Mouse (Mus musculus): ENCODE measurements around the gene Gemin5. TPM values are rescaled to one million over a fixed set of nuclear protein-coding genes. Genes with fewer than 3 reads are reported as not detected.
A peak's percentile ranks its signal among the peaks of the same experiment; 100 is the strongest.

Gene Gemin5
- polyA plus RNA-seq, 1 experiment = 6.1 TPM

GRCm38 (mm10) chr11:58120655-58121054, 47.7 kb downstream of the Gemin5 start:
- Histone ChIP-seq H3K4me1 (ENCODE audit: control insufficient read depth, insufficient read depth, insufficient read length) (no peaks in the 10 kb centered on the region), H3K27ac (ENCODE audit: insufficient read depth, low read length) (no peak overlapping the region), H3K27me3 (ENCODE audit: control insufficient read depth, insufficient read depth, low read length) (no peaks in the 10 kb centered on the region), H3K36me3 (ENCODE audit: control insufficient read depth, insufficient read depth, low read length) (peaks cover 34% of the 10 kb centered on the region), H3K4me3 (ENCODE audit: extremely low read depth, insufficient read depth, insufficient read length) (no peak overlapping the region)
- TF ChIP-seq POLR2A (IDR thresholded peaks at IDR 0.05; ENCODE audit: low read depth, low read length) = no peak
- TF ChIP-seq CTCF (IDR thresholded peaks at IDR 0.05; ENCODE audit: extremely low read depth, insufficient read depth, insufficient read length, insufficient replicate concordance) = no peak
- WGBS = 86% methylated on average over 3 of the region's 3 CpGs
- DNase-seq (ENCODE audit: low read depth in 1 of 2, low spot score in 2 of 2) = no peak

- Histone ChIP-seq H3K4me1 (ENCODE audit: control insufficient read depth, insufficient read depth, insufficient read length) (no peaks in the 10 kb centered on the region), H3K27ac (ENCODE audit: insufficient read depth, low read length) (no peak overlapping the region), H3K36me3 (ENCODE audit: control insufficient read depth, insufficient read depth, low read length) (peaks cover 47% of the 10 kb centered on the region), H3K4me3 (ENCODE audit: extremely low read depth, insufficient read depth, insufficient read length) (no peak overlapping the region), H3K27me3 (ENCODE audit: control insufficient read depth, insufficient read depth, low read length) (no peaks in the 10 kb centered on the region)
- DNase-seq (ENCODE audit: low read depth in 1 of 2, low spot score in 2 of 2) = no peak
- WGBS = 92% methylated on average over 10 of the region's 10 CpGs
- TF ChIP-seq POLR2A (IDR thresholded peaks at IDR 0.05; ENCODE audit: low read depth, low read length) (no peak), CTCF (IDR thresholded peaks at IDR 0.05; ENCODE audit: extremely low read depth, insufficient read depth, insufficient read length, insufficient replicate concordance) (no peak)
Observed at GRCm38 (mm10) chr11:58117044-58117652, 51.2 kb downstream of the Gemin5 start.

DNA sequence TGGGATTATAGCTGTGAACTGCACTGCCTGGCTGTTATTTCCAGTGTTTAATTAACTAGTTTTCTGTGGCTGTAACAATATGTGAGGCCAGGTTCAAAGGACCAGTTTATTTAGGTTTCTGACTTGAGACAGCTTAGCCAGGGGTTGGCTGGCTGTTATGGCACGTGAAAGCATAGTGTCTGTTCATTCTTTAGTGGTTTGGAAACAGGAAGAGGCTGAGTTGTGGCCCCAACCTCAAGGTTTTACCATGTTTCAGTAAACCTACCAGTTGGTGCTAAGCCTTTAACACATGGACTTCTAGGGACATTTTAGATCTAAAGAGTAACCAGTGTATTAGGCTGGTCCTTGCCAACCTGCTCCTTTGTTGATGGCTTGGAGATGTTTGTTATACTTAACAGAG, 51.8 kb downstream of the Gemin5 start:
- no peak for TF ChIP-seq CTCF (IDR thresholded peaks at IDR 0.05; ENCODE audit: extremely low read depth, insufficient read depth, insufficient read length, insufficient replicate concordance)
- H3K27ac ChIP-seq (ENCODE audit: insufficient read depth, low read length) = no peak overlapping the region
- no peaks in the 10 kb centered on the region for H3K4me1 ChIP-seq (ENCODE audit: control insufficient read depth, insufficient read depth, insufficient read length)
- no peaks in the 10 kb centered on the region for H3K27me3 ChIP-seq (ENCODE audit: control insufficient read depth, insufficient read depth, low read length)
- DNase-seq (ENCODE audit: low read depth in 1 of 2, low spot score in 2 of 2) = no peak
- peaks cover 47% of the 10 kb centered on the region for H3K36me3 ChIP-seq (ENCODE audit: control insufficient read depth, insufficient read depth, low read length)
- no peak overlapping the region for H3K4me3 ChIP-seq (ENCODE audit: extremely low read depth, insufficient read depth, insufficient read length)
- WGBS = 19% methylated on average over 1 of the region's 1 CpGs

DNA sequence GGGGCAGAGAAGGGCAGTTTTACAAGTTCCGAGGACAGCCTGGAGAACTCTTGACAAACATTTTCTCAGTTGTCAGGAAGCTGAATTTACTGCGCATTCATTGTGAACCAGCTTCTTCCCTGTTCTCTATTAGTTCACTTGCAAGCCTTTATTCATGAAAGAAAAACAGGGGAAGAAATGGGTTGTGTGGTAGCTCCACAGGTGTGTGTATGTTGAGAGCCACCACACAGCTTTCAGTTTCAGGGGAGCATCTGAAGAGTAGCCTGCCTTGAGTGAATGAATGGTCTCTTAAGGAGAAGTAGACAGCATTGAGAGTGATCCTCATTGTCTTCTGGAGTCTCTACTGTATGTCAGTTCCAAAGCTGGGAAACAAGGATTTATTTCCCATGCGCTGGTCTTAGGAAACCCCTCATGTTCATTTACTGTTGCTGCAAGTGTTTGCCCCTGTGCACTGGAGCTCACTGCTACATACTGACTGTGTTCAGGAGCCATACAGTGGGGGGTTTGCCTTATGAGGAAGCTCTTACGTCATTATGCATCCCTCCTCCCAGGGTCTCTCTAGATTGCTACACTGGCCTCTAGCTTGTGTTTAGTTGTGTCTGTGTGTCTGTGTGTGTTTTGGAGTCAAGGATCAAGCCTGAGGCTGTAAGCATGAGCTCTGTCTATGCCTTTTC, 60.5 kb downstream of the Gemin5 start:
- DNase-seq (ENCODE audit: low read depth in 1 of 2, low spot score in 2 of 2) = no peak
- Histone ChIP-seq H3K27me3 (ENCODE audit: control insufficient read depth, insufficient read depth, low read length) (no peaks in the 10 kb centered on the region), H3K4me3 (ENCODE audit: extremely low read depth, insufficient read depth, insufficient read length) (no peak overlapping the region), H3K4me1 (ENCODE audit: control insufficient read depth, insufficient read depth, insufficient read length) (peaks cover 8% of the 10 kb centered on the region; the same call in 1 of the 2 replicates), H3K36me3 (ENCODE audit: control insufficient read depth, insufficient read depth, low read length) (peaks cover 16% of the 10 kb centered on the region), H3K27ac (ENCODE audit: insufficient read depth, low read length) (no peak overlapping the region)
- 68% methylated on average over 4 of the region's 4 CpGs for WGBS
- no peak for TF ChIP-seq POLR2A (IDR thresholded peaks at IDR 0.05; ENCODE audit: low read depth, low read length)
- TF ChIP-seq CTCF (IDR thresholded peaks at IDR 0.05; ENCODE audit: extremely low read depth, insufficient read depth, insufficient read length, insufficient replicate concordance) = no peak

DNA sequence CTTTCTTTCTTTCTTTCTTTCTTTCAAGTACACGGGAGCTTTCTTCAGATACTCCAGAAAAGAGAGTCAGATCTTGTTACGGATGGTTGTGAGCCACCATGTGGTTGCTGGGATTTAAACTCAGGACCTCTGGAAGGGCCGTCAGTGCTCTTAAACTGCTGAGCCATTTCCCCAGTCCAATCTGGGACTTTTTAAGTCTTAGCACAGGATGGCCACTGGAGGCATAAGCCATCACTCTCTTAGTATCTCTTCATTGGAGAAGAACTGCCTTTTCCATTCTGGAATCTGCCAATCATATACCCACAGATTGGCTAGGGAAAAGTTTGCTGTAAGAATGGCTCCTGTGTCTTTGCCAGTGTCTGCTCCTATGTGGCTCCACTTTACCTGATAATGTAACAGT, 61.3 kb downstream of the Gemin5 start:
- 80% methylated on average over 3 of the region's 3 CpGs for WGBS
- H3K36me3 ChIP-seq (ENCODE audit: control insufficient read depth, insufficient read depth, low read length) = peaks cover 14% of the 10 kb centered on the region
- H3K27ac ChIP-seq (ENCODE audit: insufficient read depth, low read length) = no peak overlapping the region
- no peaks in the 10 kb centered on the region for H3K27me3 ChIP-seq (ENCODE audit: control insufficient read depth, insufficient read depth, low read length)
- no peak for DNase-seq (ENCODE audit: low read depth in 1 of 2, low spot score in 2 of 2)
- no peak overlapping the region for H3K4me3 ChIP-seq (ENCODE audit: extremely low read depth, insufficient read depth, insufficient read length)
- TF ChIP-seq POLR2A (IDR thresholded peaks at IDR 0.05; ENCODE audit: low read depth, low read length) (no peak), CTCF (IDR thresholded peaks at IDR 0.05; ENCODE audit: extremely low read depth, insufficient read depth, insufficient read length, insufficient replicate concordance) (no peak)
- H3K4me1 ChIP-seq (ENCODE audit: control insufficient read depth, insufficient read depth, insufficient read length) = peaks cover 14% of the 10 kb centered on the region; the same call in 1 of the 2 replicates

DNA sequence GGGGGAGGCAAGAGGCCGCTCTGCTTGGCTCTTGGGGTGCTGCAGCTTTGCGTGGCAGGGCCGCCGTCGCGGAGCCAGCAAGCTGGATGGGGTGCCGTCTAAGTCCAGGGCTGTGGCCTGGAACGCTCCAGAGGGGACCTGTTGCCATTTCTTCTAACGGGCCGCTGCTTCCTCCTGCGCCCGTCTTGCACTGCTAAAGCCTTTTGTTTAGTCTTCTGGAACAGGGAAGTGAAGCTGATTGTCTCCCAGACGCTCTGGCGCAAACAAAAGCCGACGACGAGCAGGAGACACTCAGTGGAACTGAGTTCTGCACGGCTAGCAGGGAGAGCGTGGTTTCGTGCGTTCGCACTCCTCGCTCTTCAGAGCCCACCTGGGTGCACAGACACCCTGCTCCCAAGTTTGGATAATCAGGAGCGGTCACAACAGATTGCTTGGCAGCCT, 64.0 kb downstream of the Gemin5 start:
- Histone ChIP-seq H3K4me3 (ENCODE audit: extremely low read depth, insufficient read depth, insufficient read length) (peak overlapping the region; percentile 83), H3K27me3 (ENCODE audit: control insufficient read depth, insufficient read depth, low read length) (no peaks in the 10 kb centered on the region), H3K27ac (ENCODE audit: insufficient read depth, low read length) (peak overlapping the region; percentile 89), H3K4me1 (ENCODE audit: control insufficient read depth, insufficient read depth, insufficient read length) (peaks cover 14% of the 10 kb centered on the region; the same call in 1 of the 2 replicates), H3K36me3 (ENCODE audit: control insufficient read depth, insufficient read depth, low read length) (no peaks in the 10 kb centered on the region)
- under 1% methylated on average over 24 of the region's 24 CpGs for WGBS
- DNase-seq (ENCODE audit: low read depth in 1 of 2, low spot score in 2 of 2) = no peak
- TF ChIP-seq CTCF (IDR thresholded peaks at IDR 0.05; ENCODE audit: extremely low read depth, insufficient read depth, insufficient read length, insufficient replicate concordance) (no peak), POLR2A (IDR thresholded peaks at IDR 0.05; ENCODE audit: low read depth, low read length) (no peak)

Measured in spleen, adult 2 months (tissue).